Mouse (Mus musculus): ENCODE data around the gene Rmi1. TPM values are rescaled to one million over a fixed set of nuclear protein-coding genes. Genes with fewer than 3 reads are reported as not detected.
"Not testable (repeated sequence)": the region's sequence is repeated elsewhere in the genome, so short reads cannot be mapped to it uniquely, and the experiment has no call there.

Rmi1 gene
- polyA plus RNA-seq, 1 experiment from 2014 or later, result 28.4 TPM

DNA sequence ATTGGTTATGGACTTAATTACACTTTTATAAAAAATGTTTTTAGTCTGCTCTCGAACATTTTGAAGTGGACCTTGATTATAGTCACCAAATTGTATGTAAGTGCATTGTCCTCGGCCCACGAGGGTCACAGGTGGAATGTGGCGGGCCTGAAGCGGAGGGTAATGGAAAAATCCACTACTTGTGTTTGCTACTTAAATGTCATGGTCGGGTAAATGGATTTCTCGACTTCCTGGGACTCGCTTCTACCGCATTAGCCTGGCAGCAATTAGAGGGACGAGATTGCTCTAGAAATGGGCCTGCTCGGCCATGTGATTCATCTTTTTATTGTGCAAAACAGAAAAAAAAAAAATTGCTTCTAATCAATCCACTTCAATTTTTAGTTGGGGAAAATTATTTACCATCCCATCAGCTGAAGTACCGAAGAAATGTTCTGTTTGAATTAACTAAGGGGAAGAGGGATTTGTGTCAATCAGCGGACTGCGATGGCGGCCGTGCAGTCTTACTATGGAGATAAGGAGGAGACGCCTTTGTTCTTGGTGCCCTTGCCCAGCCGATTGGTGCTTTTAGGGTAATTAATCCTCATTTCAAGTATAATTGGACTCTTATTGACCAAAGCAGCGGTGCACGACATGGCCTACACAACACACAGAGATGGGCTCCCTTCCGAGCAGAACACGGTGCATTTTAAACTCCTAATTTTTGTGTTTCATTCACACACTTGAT is 48.6 kb downstream of the Rmi1 start:
- H3K27ac ChIP-seq, result no peak overlapping the region
- peak overlapping the region; percentile 30 for H3K4me2 ChIP-seq
- H3K27me3 ChIP-seq, result peaks cover 38% of the 10 kb centered on the region
- no peaks in the 10 kb centered on the region for H3K36me3 ChIP-seq (ENCODE audit: poor library complexity, severe bottlenecking)
- H3K9ac ChIP-seq, result no peak overlapping the region
- peak; percentile 36; the same call in 1 of the 2 replicates for ATAC-seq
- WGBS, result 20% methylated on average over 22 of the region's 22 CpGs
- no peaks in the 10 kb centered on the region for H3K9me3 ChIP-seq (replicated peaks)
- H3K4me1 ChIP-seq, result peaks cover 25% of the 10 kb centered on the region
- no peak overlapping the region for H3K4me3 ChIP-seq

- Histone ChIP-seq H3K36me3 (ENCODE audit: poor library complexity, severe bottlenecking) (no peaks in the 10 kb centered on the region), H3K4me3 (no peak overlapping the region), H3K4me2 (no peak overlapping the region), H3K9ac (no peak overlapping the region), H3K4me1 (peaks cover 25% of the 10 kb centered on the region), H3K9me3 (replicated peaks) (no peaks in the 10 kb centered on the region), H3K27ac (no peak overlapping the region), H3K27me3 (peaks cover 40% of the 10 kb centered on the region)
- 73% methylated on average over 4 of the region's 4 CpGs for WGBS
- ATAC-seq, result no peak
These were observed 50.2 kb downstream of the Rmi1 start for GRCm38 (mm10) chr13:58452246-58452645.

- H3K4me2 ChIP-seq, result peak overlapping the region; percentile 44
- no peak for ATAC-seq
- 15% methylated on average over 32 of the region's 32 CpGs for WGBS
- peaks cover 25% of the 10 kb centered on the region for H3K4me1 ChIP-seq
- H3K9ac ChIP-seq, result no peak overlapping the region
- H3K9me3 ChIP-seq (replicated peaks), result no peaks in the 10 kb centered on the region
- H3K36me3 ChIP-seq (ENCODE audit: poor library complexity, severe bottlenecking), result no peaks in the 10 kb centered on the region
- H3K27ac ChIP-seq, result no peak overlapping the region
- peaks cover 43% of the 10 kb centered on the region for H3K27me3 ChIP-seq
- H3K4me3 ChIP-seq, result peak overlapping the region; percentile 17; the same call in 1 of the 2 replicates
These were observed 50.8 kb downstream of the Rmi1 start for GRCm38 (mm10) chr13:58452651-58453413.

DNA sequence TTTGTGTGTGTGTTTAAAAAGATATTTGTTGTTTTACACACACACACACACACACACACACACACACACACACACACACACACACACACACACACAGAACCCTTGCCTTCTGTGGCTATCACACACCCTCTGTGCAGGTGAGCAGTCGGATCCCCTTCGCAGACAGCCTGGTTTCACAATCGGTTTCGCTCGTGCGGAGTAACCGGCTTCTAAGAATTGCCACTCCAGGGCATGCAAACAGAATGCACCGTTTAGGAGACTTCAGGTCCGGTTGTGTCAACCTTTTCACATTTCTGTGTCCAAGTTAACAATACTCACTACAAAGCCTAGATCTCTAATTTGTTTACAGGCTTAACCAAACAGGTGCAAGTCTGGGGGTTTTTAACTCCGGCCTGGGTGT is 51.5 kb downstream of the Rmi1 start:
- no peak for ATAC-seq
- H3K36me3 ChIP-seq (ENCODE audit: poor library complexity, severe bottlenecking), result no peaks in the 10 kb centered on the region
- peaks cover 43% of the 10 kb centered on the region for H3K27me3 ChIP-seq
- H3K9ac ChIP-seq, result no peak overlapping the region
- no peak overlapping the region for H3K4me2 ChIP-seq
- no peaks in the 10 kb centered on the region for H3K9me3 ChIP-seq (replicated peaks)
- H3K4me1 ChIP-seq, result peaks cover 25% of the 10 kb centered on the region
- 34% methylated on average over 10 of the region's 10 CpGs for WGBS
- no peak overlapping the region for H3K4me3 ChIP-seq
- H3K27ac ChIP-seq, result no peak overlapping the region

DNA sequence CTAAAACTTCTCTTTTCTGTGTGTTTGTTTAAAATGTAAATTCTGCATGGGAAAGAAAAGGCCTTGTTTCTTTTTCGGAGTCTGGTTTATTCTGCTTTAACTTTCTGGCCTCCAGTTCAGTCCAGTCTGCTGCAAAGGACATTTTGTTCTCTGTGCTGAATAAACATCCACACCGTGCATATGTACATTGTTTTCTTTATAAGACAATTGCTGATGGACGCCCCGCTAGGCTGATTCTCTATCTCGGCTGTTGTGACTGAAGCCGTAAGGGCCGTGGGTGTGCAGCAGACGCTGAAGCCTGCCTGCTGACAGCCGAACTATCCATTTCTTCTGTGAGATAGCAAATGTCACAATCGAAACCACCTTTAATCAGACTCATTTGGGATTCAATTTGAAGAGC is 54.5 kb downstream of the Rmi1 start:
- H3K9me3 ChIP-seq (replicated peaks), result no peaks in the 10 kb centered on the region
- H3K4me2 ChIP-seq, result no peak overlapping the region
- H3K9ac ChIP-seq, result no peak overlapping the region
- peaks cover 4% of the 10 kb centered on the region; the same call in 1 of the 2 replicates for H3K4me1 ChIP-seq
- H3K4me3 ChIP-seq, result no peak overlapping the region
- 67% methylated on average over 10 of the region's 10 CpGs for WGBS
- H3K27ac ChIP-seq, result no peak overlapping the region
- no peak for ATAC-seq
- no peaks in the 10 kb centered on the region for H3K36me3 ChIP-seq (ENCODE audit: poor library complexity, severe bottlenecking)
- peaks cover 38% of the 10 kb centered on the region for H3K27me3 ChIP-seq

GRCm38 (mm10) chr13:58458811-58459210 is 56.8 kb downstream of the Rmi1 start:
- 96% methylated on average over 6 of the region's 6 CpGs for WGBS
- not testable (repeated sequence) for ATAC-seq; H3K9me3 ChIP-seq (replicated peaks); H3K4me1 ChIP-seq; H3K9ac ChIP-seq; H3K36me3 ChIP-seq (ENCODE audit: poor library complexity, severe bottlenecking); H3K4me3 ChIP-seq; H3K4me2 ChIP-seq; H3K27ac ChIP-seq
- peaks cover 17% of the 10 kb centered on the region for H3K27me3 ChIP-seq

MicroRNAs within 50 kb of the gene (microRNA counts, 519-probe panel; counts per million panel counts)
- microRNA mmu-miR-7a, result 4,602 counts per million, percentile 86 among the panel's probes with 10 or more counts

Small RNA genes lying within 50 kb of the gene (microRNA-seq; reads per million reads assigned to microRNA genes)
- 612 reads per million, percentile 73 among the genes with 10 or more reads in this experiment for gene Mir7-1

Other genes with a start within 250 kb of the Rmi1 start
- 66.5 and 73.2 TPM in 2 replicates for gene Idnk, start 244.6 kb upstream of the Rmi1 start, polyA plus RNA-seq (2015; fragmentation: Nextera tagmentation; extraction: Ambion mirVana)
- gene Ubqln1, start 186.6 kb upstream of the Rmi1 start, polyA plus RNA-seq (2015; fragmentation: Nextera tagmentation; extraction: Ambion mirVana), result 123 TPM in 2 replicates
- 32.0 and 34.6 TPM in 2 replicates for gene Gkap1, start 126.5 kb upstream of the Rmi1 start, polyA plus RNA-seq (2015; fragmentation: Nextera tagmentation; extraction: Ambion mirVana)
- gene Kif27, start 43.1 kb upstream of the Rmi1 start, polyA plus RNA-seq (2015; fragmentation: Nextera tagmentation; extraction: Ambion mirVana), result 1.4 and 1.6 TPM in 2 replicates
- 24.4 and 26.3 TPM in 2 replicates for gene 2210016F16Rik, start 17.0 kb upstream of the Rmi1 start, polyA plus RNA-seq (2015; fragmentation: Nextera tagmentation; extraction: Ambion mirVana)
- gene Hnrnpk, start 1.1 kb downstream of the Rmi1 start, polyA plus RNA-seq (2015; fragmentation: Nextera tagmentation; extraction: Ambion mirVana), result 2,271 and 2,276 TPM in 2 replicates
- 0.08 TPM in 1 of 2 replicates, not detected in the other for gene Slc28a3, start 208.6 kb downstream of the Rmi1 start, polyA plus RNA-seq (2015; fragmentation: Nextera tagmentation; extraction: Ambion mirVana)

Data from forebrain, embryonic 13.5 days (tissue).